Mouse (Mus musculus): ENCODE data around the gene Uap1.
"Not testable (repeated sequence)": the region's sequence is repeated elsewhere in the genome, so short reads cannot be mapped to it uniquely, and the experiment has no call there.

- not testable (repeated sequence) for TF ChIP-seq CTCF (IDR thresholded peaks at IDR 0.05; ENCODE audit: borderline replicate concordance, insufficient read depth, low read depth, low read length); POLR2A (IDR thresholded peaks at IDR 0.05; ENCODE audit: borderline replicate concordance, insufficient read depth, low read length)
These were observed 71.9 kb downstream of the Uap1 start for GRCm38 (mm10) chr1:170102814-170103213.

All from cerebellum, adult 2 months (tissue).